Mouse (Mus musculus) intestine, embryonic 14.5 days (tissue): Measurements from ENCODE around the gene Oxa1l. TPM values are rescaled to one million over a fixed set of nuclear protein-coding genes. Genes with fewer than 3 reads are reported as not detected.

Experiments
- ATAC-seq: fragments of 200-750 bp; cut with Nextera tagmentation; replicated peaks from 2 replicates; pipeline ENCODE4 v1.8.0; 2017; ENCODE audit warnings: low read depth, moderate number of reproducible peaks, moderate TSS enrichment, moderate library complexity; ENCODE audit not compliant: low FRiP score, low TSS enrichment
- DNase-seq: peaks from one replicate; pipeline ENCODE4 v3.0.0-alpha.2; 2018; ENCODE audit warnings: low spot score
- H3K27ac ChIP-seq: fragments of 300-500 bp; sonication (generic); 2 replicates; pipeline ENCODE4 v1.5.1; 2014; ENCODE audit warnings: low read depth, mild to moderate bottlenecking, control low read depth
- H3K27me3 ChIP-seq: fragments of 300-500 bp; sonication (generic); replicated peaks from 2 replicates; pipeline ENCODE4 v1.6.1; 2014; ENCODE audit warnings: low read length, control low read depth; ENCODE audit not compliant: control insufficient read depth, insufficient read depth
- H3K36me3 ChIP-seq: fragments of 300-500 bp; sonication (generic); 2 replicates; pipeline ENCODE4 v1.6.1; 2014; ENCODE audit warnings: low read length, control low read depth; ENCODE audit not compliant: control insufficient read depth, insufficient read depth
- H3K4me1 ChIP-seq: fragments of 300-500 bp; sonication (generic); replicated peaks from 2 replicates; pipeline ENCODE4 v1.6.1; 2014; ENCODE audit warnings: low read length, control low read depth, mixed read lengths; ENCODE audit not compliant: control insufficient read depth, insufficient read depth
- H3K4me2 ChIP-seq: fragments of 300-500 bp; sonication (generic); 2 replicates; pipeline ENCODE4 v1.6.1; 2014; ENCODE audit warnings: low read length
- H3K4me3 ChIP-seq: fragments of 300-500 bp; sonication (generic); 2 replicates; pipeline ENCODE4 v1.5.1; 2014; ENCODE audit warnings: low read depth, low read length, control low read depth, mixed read lengths
- H3K9ac ChIP-seq: fragments of 300-500 bp; sonication (generic); 2 replicates; pipeline ENCODE4 v1.6.1; 2014; ENCODE audit warnings: mild to moderate bottlenecking, low read length
- H3K9me3 ChIP-seq: fragments of 300-500 bp; sonication (generic); 2 replicates; pipeline ENCODE4 v1.6.1; 2016; ENCODE audit warnings: low read length, control low read depth; ENCODE audit not compliant: control insufficient read depth
- WGBS: fragments of 180-500 bp; shearing (Covaris S2); extraction: QIAGEN DNeasy Blood & Tissue Kit; methylation state at CpG from one replicate; pipeline ENCODE4 v1.1.7; 2014; 5-methylcytosine and 5-hydroxymethylcytosine counted together
- polyA plus RNA-seq: library from polyadenylated mRNA; unstranded; fragments of >200 nt; fragmentation: Nextera tagmentation; extraction: Ambion mirVana; gene quantifications from 2 replicates; pipeline ENCODE4 v1.2.1, GENCODE M21; 2014

Gene Oxa1l
- polyA plus RNA-seq, 1 experiment from 2014 or later = 57.0 TPM

DNA sequence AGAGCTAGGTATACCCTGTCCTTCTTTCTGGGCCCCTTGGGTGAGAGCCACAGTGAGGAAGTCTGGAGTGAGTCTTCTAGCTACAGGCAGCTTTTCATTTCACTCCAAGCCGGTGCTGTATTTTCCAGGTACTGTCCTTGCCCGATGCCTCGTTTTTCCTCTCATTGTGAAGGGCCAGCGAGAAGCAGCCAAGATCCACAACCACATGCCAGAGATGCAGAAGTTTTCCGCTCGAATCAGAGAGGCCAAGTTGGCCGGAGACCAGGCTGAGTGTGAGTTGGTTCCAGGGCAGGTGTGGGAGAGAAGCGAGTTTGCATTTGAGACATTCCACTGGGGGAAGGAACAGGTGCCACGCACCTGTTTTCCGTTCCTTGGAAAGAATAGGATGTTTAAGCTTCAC, 5.9 kb downstream of the Oxa1l start:
- no peak overlapping the region for H3K27ac ChIP-seq
- WGBS = 94% methylated on average over 10 of the region's 10 CpGs
- H3K4me3 ChIP-seq = no peak overlapping the region
- peaks cover 74% of the 10 kb centered on the region for H3K36me3 ChIP-seq
- no peaks in the 10 kb centered on the region for H3K9me3 ChIP-seq
- DNase-seq (peak; percentile 42), ATAC-seq (no peak)
- H3K4me1 ChIP-seq = peaks cover 1% of the 10 kb centered on the region
- no peak overlapping the region for H3K9ac ChIP-seq
- no peaks in the 10 kb centered on the region for H3K27me3 ChIP-seq
- no peak overlapping the region for H3K4me2 ChIP-seq

GRCm38 (mm10) chr14:54367429-54368060, 6.9 kb downstream of the Oxa1l start:
- Histone ChIP-seq H3K9ac (no peak overlapping the region), H3K27ac (no peak overlapping the region), H3K4me1 (no peaks in the 10 kb centered on the region), H3K36me3 (peaks cover 80% of the 10 kb centered on the region), H3K27me3 (no peaks in the 10 kb centered on the region), H3K4me2 (no peak overlapping the region), H3K4me3 (no peak overlapping the region), H3K9me3 (no peaks in the 10 kb centered on the region)
- DNase-seq (peak; percentile 48), ATAC-seq (no peak)
- 83% methylated on average over 18 of the region's 18 CpGs for WGBS

GRCm38 (mm10) chr14:54369372-54369771, 8.7 kb downstream of the Oxa1l start:
- H3K27ac ChIP-seq = no peak overlapping the region
- no peak overlapping the region for H3K4me3 ChIP-seq
- H3K36me3 ChIP-seq = peaks cover 62% of the 10 kb centered on the region
- H3K27me3 ChIP-seq = no peaks in the 10 kb centered on the region
- DNase-seq (no peak), ATAC-seq (no peak)
- WGBS = 92% methylated on average over 3 of the region's 3 CpGs
- H3K9ac ChIP-seq = no peak overlapping the region
- H3K4me1 ChIP-seq = no peaks in the 10 kb centered on the region
- H3K4me2 ChIP-seq = no peak overlapping the region
- H3K9me3 ChIP-seq = no peaks in the 10 kb centered on the region

DNA sequence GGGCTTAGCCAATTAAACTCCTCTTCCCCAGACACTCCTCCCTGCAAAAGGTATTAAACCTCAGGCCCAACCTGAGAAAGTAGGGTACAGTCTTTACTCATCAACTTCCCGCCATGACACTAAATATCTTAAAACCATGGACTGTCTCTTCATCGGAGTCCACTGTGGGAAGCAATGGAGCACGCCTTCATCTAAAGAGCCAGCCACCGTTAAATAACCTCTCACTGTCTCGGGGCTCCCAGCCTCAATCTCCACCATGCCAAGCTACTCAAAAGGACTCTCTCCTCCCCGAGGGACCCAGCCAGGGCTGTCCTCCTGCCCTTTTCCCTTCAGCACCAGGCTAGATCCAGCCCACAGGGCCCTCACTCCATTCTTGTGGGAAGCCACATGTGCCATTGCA, 10.0 kb downstream of the Oxa1l start:
- no peak; the same call in 1 of the 2 replicates for ATAC-seq
- 95% methylated on average over 6 of the region's 6 CpGs for WGBS

DNA sequence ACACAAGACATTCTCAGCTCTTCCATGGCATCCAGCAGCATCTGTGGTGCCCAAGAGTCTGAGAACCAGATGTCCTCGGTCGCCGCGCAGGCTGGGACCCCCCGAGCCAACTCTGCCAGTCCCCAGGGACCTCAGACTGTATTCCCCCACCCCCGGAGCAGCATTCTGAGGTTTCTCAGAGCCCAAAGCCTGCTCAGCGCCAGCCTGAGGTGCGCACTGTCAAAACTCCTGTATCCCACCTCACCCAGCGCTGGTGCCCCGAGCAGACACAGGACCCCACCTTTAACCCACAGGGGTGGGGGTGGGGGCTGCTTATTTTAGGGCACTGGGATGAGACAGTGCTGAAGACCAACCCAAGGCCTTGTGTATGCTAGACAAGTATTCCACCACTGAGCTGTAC, 10.8 kb downstream of the Oxa1l start:
- no peak overlapping the region for H3K4me3 ChIP-seq
- H3K9ac ChIP-seq = no peak overlapping the region
- no peak overlapping the region for H3K4me2 ChIP-seq
- H3K4me1 ChIP-seq = no peaks in the 10 kb centered on the region
- DNase-seq (no peak), ATAC-seq (no peak)
- H3K36me3 ChIP-seq = peaks cover 54% of the 10 kb centered on the region
- no peaks in the 10 kb centered on the region for H3K9me3 ChIP-seq
- no peaks in the 10 kb centered on the region for H3K27me3 ChIP-seq
- H3K27ac ChIP-seq = no peak overlapping the region
- WGBS = 97% methylated on average over 10 of the region's 10 CpGs

More for the DNA sequence above, 10.0 kb downstream of the Oxa1l start:
- no peaks in the 10 kb centered on the region for H3K9me3 ChIP-seq
- no peak overlapping the region for H3K4me2 ChIP-seq
- no peak for DNase-seq
- H3K4me3 ChIP-seq = no peak overlapping the region
- H3K36me3 ChIP-seq = peaks cover 56% of the 10 kb centered on the region
- H3K27me3 ChIP-seq = no peaks in the 10 kb centered on the region
- H3K4me1 ChIP-seq = no peaks in the 10 kb centered on the region
- no peak overlapping the region for H3K27ac ChIP-seq
- H3K9ac ChIP-seq = no peak overlapping the region

- WGBS = 95% methylated on average over 9 of the region's 9 CpGs
- H3K4me3 ChIP-seq = no peak overlapping the region
- DNase-seq = no peak
- no peak for ATAC-seq
- H3K27me3 ChIP-seq = no peaks in the 10 kb centered on the region
- H3K36me3 ChIP-seq = peaks cover 40% of the 10 kb centered on the region
- no peaks in the 10 kb centered on the region for H3K9me3 ChIP-seq
- H3K27ac ChIP-seq = no peak overlapping the region
- no peak overlapping the region for H3K4me2 ChIP-seq
- no peak overlapping the region for H3K9ac ChIP-seq
- H3K4me1 ChIP-seq = no peaks in the 10 kb centered on the region
These were observed 12.3 kb downstream of the Oxa1l start for GRCm38 (mm10) chr14:54372923-54373322.

- Histone ChIP-seq H3K36me3 (peaks cover 10% of the 10 kb centered on the region; the same call in 1 of the 2 replicates), H3K4me1 (0 out of 2 replicates have a peak, but pooled peaks cover 6% of the 10 kb centered on the region), H3K9me3 (no peaks in the 10 kb centered on the region), H3K9ac (no peak overlapping the region), H3K27me3 (no peaks in the 10 kb centered on the region), H3K4me3 (no peak overlapping the region), H3K4me2 (no peak overlapping the region), H3K27ac (no peak overlapping the region)
- DNase-seq (no peak), ATAC-seq (no peak)
- WGBS = 82% methylated on average over 3 of the region's 3 CpGs
These were observed 15.3 kb downstream of the Oxa1l start for GRCm38 (mm10) chr14:54375916-54376315.

- H3K27me3 ChIP-seq = no peaks in the 10 kb centered on the region
- no peaks in the 10 kb centered on the region for H3K9me3 ChIP-seq
- H3K4me3 ChIP-seq = no peak overlapping the region
- no peak overlapping the region for H3K27ac ChIP-seq
- WGBS = 92% methylated on average over 6 of the region's 6 CpGs
- ATAC-seq (no peak), DNase-seq (no peak)
- H3K4me2 ChIP-seq = no peak overlapping the region
- 0 out of 2 replicates have a peak, but pooled peaks cover 3% of the 10 kb centered on the region for H3K36me3 ChIP-seq
- 0 out of 2 replicates have a peak, but pooled peaks cover 6% of the 10 kb centered on the region for H3K4me1 ChIP-seq
- H3K9ac ChIP-seq = no peak overlapping the region
These were observed 16.5 kb downstream of the Oxa1l start for GRCm38 (mm10) chr14:54377166-54377565.

GRCm38 (mm10) chr14:54379571-54379970, 18.9 kb downstream of the Oxa1l start:
- H3K27ac ChIP-seq = no peak overlapping the region
- H3K9ac ChIP-seq = no peak overlapping the region
- no peak overlapping the region for H3K4me2 ChIP-seq
- ATAC-seq (no peak), DNase-seq (no peak)
- no peaks in the 10 kb centered on the region for H3K36me3 ChIP-seq
- H3K9me3 ChIP-seq = no peaks in the 10 kb centered on the region
- no peaks in the 10 kb centered on the region for H3K27me3 ChIP-seq
- WGBS = 45% methylated on average over 13 of the region's 13 CpGs
- H3K4me1 ChIP-seq = peaks cover 14% of the 10 kb centered on the region
- H3K4me3 ChIP-seq = no peak overlapping the region
